In the genomic region with DNA sequence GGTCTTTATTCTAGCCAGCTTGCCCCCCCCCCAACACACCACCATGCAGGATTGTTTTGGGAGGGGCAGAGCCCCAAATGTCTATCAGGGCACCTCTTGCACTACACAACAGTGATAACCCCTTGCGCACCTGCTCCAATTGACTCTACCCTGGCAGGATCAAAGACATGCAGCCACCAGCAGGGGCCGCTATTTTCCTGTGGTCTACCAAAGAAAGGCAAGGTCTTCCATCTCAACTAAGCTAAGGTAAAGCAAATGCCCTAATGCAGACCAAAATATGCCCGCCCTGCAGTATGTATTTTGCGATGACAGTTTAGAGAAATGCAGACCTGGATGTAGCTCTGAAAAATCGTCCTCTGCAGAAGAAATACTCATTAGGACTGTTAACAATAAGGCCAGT, we compare ENCODE assay signal across 10 mouse cellular contexts. TPM values are rescaled to one million over a fixed set of nuclear protein-coding genes. Genes with fewer than 3 reads are reported as not detected.
A peak's percentile ranks its signal among the peaks of the same experiment; 100 is the strongest.
DNase-seq lines count a peak whose midpoint lies in the region; ATAC-seq and TF ChIP-seq lines count a peak whose summit lies in the region.
"Had no signal": no experiment of that assay in that cellular context is flagged by ENCODE, and none has a peak within 500 bp of the region (broad histone marks: within the 10 kb centered on the region; RNA-seq: fewer than 3 reads in every experiment).

No protein-coding gene starts in this region.

- peak; percentile 90 for TF ChIP-seq CTCF in hindbrain, postnatal 0 days (IDR thresholded peaks at IDR 0.05; ENCODE audit: low read depth)

- no peak overlapping the region for H3K4me3 ChIP-seq in intestine, embryonic 14.5 days (ENCODE audit: low read depth, low read length)
- no peak overlapping the region for H3K4me3 ChIP-seq in intestine, embryonic 15.5 days (replicated peaks)
- no peak overlapping the region for H3K4me3 ChIP-seq in embryonic facial prominence, embryonic 11.5 days (ENCODE audit: low read depth, low read length)
- no peak overlapping the region for H3K4me3 ChIP-seq in hindbrain, postnatal 0 days (ENCODE audit: low read length)
- H3K4me3 ChIP-seq in limb, embryonic 10.5 days: no peak overlapping the region
- H3K4me3 ChIP-seq: embryonic facial prominence, embryonic 15.5 days; stomach, embryonic 15.5 days had no signal

- no peak overlapping the region for H3K27ac ChIP-seq in intestine, embryonic 14.5 days (ENCODE audit: low read depth)
- no peak overlapping the region for H3K27ac ChIP-seq in intestine, embryonic 15.5 days
- H3K27ac ChIP-seq in embryonic facial prominence, embryonic 11.5 days (replicated peaks; ENCODE audit: low read depth, low read length): no peak overlapping the region
- H3K27ac ChIP-seq in hindbrain, postnatal 0 days: no peak overlapping the region
- no peak overlapping the region for H3K27ac ChIP-seq in limb, embryonic 10.5 days
- H3K27ac ChIP-seq: embryonic facial prominence, embryonic 15.5 days; stomach, embryonic 15.5 days had no signal

- no peaks in the 10 kb centered on the region for H3K27me3 ChIP-seq in intestine, embryonic 14.5 days (replicated peaks; ENCODE audit: control insufficient read depth, insufficient read depth, low read length)
- no peaks in the 10 kb centered on the region for H3K27me3 ChIP-seq in intestine, embryonic 15.5 days (replicated peaks)
- no peaks in the 10 kb centered on the region for H3K27me3 ChIP-seq in embryonic facial prominence, embryonic 11.5 days (ENCODE audit: control insufficient read depth, insufficient read depth, low read length)
- H3K27me3 ChIP-seq in hindbrain, postnatal 0 days (ENCODE audit: insufficient read depth, low read length): no peaks in the 10 kb centered on the region
- no peaks in the 10 kb centered on the region for H3K27me3 ChIP-seq in limb, embryonic 10.5 days (ENCODE audit: low read depth, poor library complexity, severe bottlenecking)
- H3K27me3 ChIP-seq: embryonic facial prominence, embryonic 15.5 days; stomach, embryonic 15.5 days had no signal

- no peaks in the 10 kb centered on the region; the same call in 1 of the 2 replicates for H3K4me1 ChIP-seq in intestine, embryonic 14.5 days (replicated peaks; ENCODE audit: control insufficient read depth, insufficient read depth, low read length)
- H3K4me1 ChIP-seq in intestine, embryonic 15.5 days (replicated peaks): 0 out of 2 replicates have a peak, but pooled peaks cover 2% of the 10 kb centered on the region
- no peaks in the 10 kb centered on the region for H3K4me1 ChIP-seq in embryonic facial prominence, embryonic 11.5 days (ENCODE audit: control insufficient read depth, insufficient read depth, low read length)
- no peaks in the 10 kb centered on the region for H3K4me1 ChIP-seq in hindbrain, postnatal 0 days (ENCODE audit: insufficient read depth, low read length)
- peaks cover 9% of the 10 kb centered on the region for H3K4me1 ChIP-seq in limb, embryonic 10.5 days

- H3K9me3 ChIP-seq in intestine, embryonic 14.5 days (ENCODE audit: control insufficient read depth, low read length): no peaks in the 10 kb centered on the region
- no peaks in the 10 kb centered on the region for H3K9me3 ChIP-seq in intestine, embryonic 15.5 days
- H3K9me3 ChIP-seq in embryonic facial prominence, embryonic 11.5 days (replicated peaks; ENCODE audit: control insufficient read depth, low read length): no peaks in the 10 kb centered on the region
- H3K9me3 ChIP-seq in hindbrain, postnatal 0 days (ENCODE audit: low read length): no peaks in the 10 kb centered on the region
- H3K9me3 ChIP-seq in limb, embryonic 10.5 days (replicated peaks): no peaks in the 10 kb centered on the region
- H3K9me3 ChIP-seq: embryonic facial prominence, embryonic 15.5 days; stomach, embryonic 15.5 days had no signal

- peak; percentile 92 for DNase-seq in intestine, embryonic 14.5 days (ENCODE audit: low spot score)
- peak; percentile 93 for DNase-seq in adrenal gland, postnatal 14 days
- DNase-seq in embryonic facial prominence, embryonic 11.5 days (ENCODE audit: low spot score): peak; percentile 87
- peak; percentile 85 for DNase-seq in hindbrain, postnatal 0 days (ENCODE audit: low spot score)
- peak; percentile 88 for DNase-seq in limb, embryonic 10.5 days (ENCODE audit: low spot score)
- peak; percentile 67 for DNase-seq in ovary, postnatal 14 days (ENCODE audit: low spot score)
- peak; percentile 82 to 96 for DNase-seq in thymus, postnatal 10 days (ENCODE audit: low spot score in 2 of 2)

- no peak overlapping the region for H3K4me2 ChIP-seq in intestine, embryonic 14.5 days (ENCODE audit: low read length)
- H3K4me2 ChIP-seq in intestine, embryonic 15.5 days (replicated peaks): no peak overlapping the region
- H3K4me2 ChIP-seq in embryonic facial prominence, embryonic 11.5 days (ENCODE audit: low read depth, low read length): no peak overlapping the region
- H3K4me2 ChIP-seq in hindbrain, postnatal 0 days (ENCODE audit: low read depth, low read length): no peak overlapping the region
- H3K4me2 ChIP-seq: embryonic facial prominence, embryonic 15.5 days; stomach, embryonic 15.5 days had no signal

- no peak overlapping the region for H3K9ac ChIP-seq in intestine, embryonic 14.5 days (ENCODE audit: low read length)
- H3K9ac ChIP-seq in intestine, embryonic 15.5 days: no peak overlapping the region
- H3K9ac ChIP-seq in embryonic facial prominence, embryonic 11.5 days (replicated peaks; ENCODE audit: low read length): no peak overlapping the region
- no peak overlapping the region for H3K9ac ChIP-seq in hindbrain, postnatal 0 days (replicated peaks; ENCODE audit: low read length)
- H3K9ac ChIP-seq: embryonic facial prominence, embryonic 15.5 days; stomach, embryonic 15.5 days had no signal

- no peak for ATAC-seq in intestine, embryonic 14.5 days (replicated peaks; ENCODE audit: low FRiP score, low TSS enrichment, low read depth)
- ATAC-seq in intestine, embryonic 15.5 days: no peak
- no peak for ATAC-seq in embryonic facial prominence, embryonic 11.5 days (replicated peaks; ENCODE audit: insufficient number of reproducible peaks, low FRiP score, low TSS enrichment, low read depth)
- ATAC-seq in hindbrain, postnatal 0 days: no peak

- WGBS in intestine, embryonic 14.5 days: 14% methylated on average over 5 of the region's 5 CpGs
- 12% methylated on average over 5 of the region's 5 CpGs for WGBS in intestine, embryonic 15.5 days
- WGBS in embryonic facial prominence, embryonic 11.5 days: 11% methylated on average over 5 of the region's 5 CpGs
- WGBS in hindbrain, postnatal 0 days: 9% methylated on average over 5 of the region's 5 CpGs
- 11% methylated on average over 5 of the region's 5 CpGs for WGBS in limb, embryonic 10.5 days

- H3K36me3 ChIP-seq in intestine, embryonic 14.5 days (ENCODE audit: control insufficient read depth, insufficient read depth, low read length): no peaks in the 10 kb centered on the region
- H3K36me3 ChIP-seq in intestine, embryonic 15.5 days: no peaks in the 10 kb centered on the region
- no peaks in the 10 kb centered on the region for H3K36me3 ChIP-seq in embryonic facial prominence, embryonic 11.5 days (replicated peaks; ENCODE audit: control insufficient read depth, insufficient read depth, low read depth, low read length)
- H3K36me3 ChIP-seq in hindbrain, postnatal 0 days (ENCODE audit: insufficient read depth, low read length): no peaks in the 10 kb centered on the region
- H3K36me3 ChIP-seq in limb, embryonic 10.5 days: no peaks in the 10 kb centered on the region
- H3K36me3 ChIP-seq: embryonic facial prominence, embryonic 15.5 days; stomach, embryonic 15.5 days had no signal

RNA-seq across cellular contexts. Expression of gene Nfatc2ip, which starts 3.0 kb away (rescaled TPM):
- 2.3 and 2.6 TPM in 2 replicates for polyA plus RNA-seq in intestine, embryonic 14.5 days (2014; fragmentation: Nextera tagmentation; extraction: Ambion mirVana)
- 1.6 and 2.5 TPM in 2 replicates for polyA plus RNA-seq in intestine, embryonic 15.5 days (2015; fragmentation: Nextera tagmentation; extraction: Ambion mirVana)
- 7.1 and 8.4 TPM in 2 replicates for total RNA-seq in adrenal gland, postnatal 14 days (2021)
- polyA plus RNA-seq in embryonic facial prominence, embryonic 11.5 days (2014; fragmentation: Nextera tagmentation; extraction: Ambion mirVana): 3.5 and 4.3 TPM in 2 replicates
- total RNA-seq in hindbrain, postnatal 0 days (2014; rRNA removed): 6.1 and 6.4 TPM in 2 replicates
- polyA plus RNA-seq in hindbrain, postnatal 0 days (2015; fragmentation: Nextera tagmentation; extraction: Ambion mirVana): 2.9 and 3.0 TPM in 2 replicates
- 2.6 and 2.9 TPM in 2 replicates for polyA plus RNA-seq in limb, embryonic 10.5 days (2016; fragmentation: Nextera tagmentation; extraction: Ambion mirVana)

RNA-seq across cellular contexts. Expression of gene Cd19, which starts 15.1 kb away (rescaled TPM):
- not detected in 2 replicates for polyA plus RNA-seq in intestine, embryonic 14.5 days (2014; fragmentation: Nextera tagmentation; extraction: Ambion mirVana)
- 0.24 TPM in 1 of 2 replicates, not detected in the other for polyA plus RNA-seq in intestine, embryonic 15.5 days (2015; fragmentation: Nextera tagmentation; extraction: Ambion mirVana)
- 2.7 and 19.9 TPM in 2 replicates for total RNA-seq in adrenal gland, postnatal 14 days (2021)
- polyA plus RNA-seq in embryonic facial prominence, embryonic 11.5 days (2014; fragmentation: Nextera tagmentation; extraction: Ambion mirVana): not detected in 2 replicates
- 0.16 TPM in 1 of 2 replicates, not detected in the other for total RNA-seq in hindbrain, postnatal 0 days (2014; rRNA removed)
- polyA plus RNA-seq in hindbrain, postnatal 0 days (2015; fragmentation: Nextera tagmentation; extraction: Ambion mirVana): 0.05 TPM in 1 of 2 replicates, not detected in the other
- polyA plus RNA-seq in limb, embryonic 10.5 days (2016; fragmentation: Nextera tagmentation; extraction: Ambion mirVana): not detected in 2 replicates

RNA-seq across cellular contexts. Expression of gene Spns1, which starts 22.3 kb away (rescaled TPM):
- 44.4 and 45.9 TPM in 2 replicates for polyA plus RNA-seq in intestine, embryonic 14.5 days (2014; fragmentation: Nextera tagmentation; extraction: Ambion mirVana)
- polyA plus RNA-seq in intestine, embryonic 15.5 days (2015; fragmentation: Nextera tagmentation; extraction: Ambion mirVana): 53.4 and 59.3 TPM in 2 replicates
- 38.7 and 45.0 TPM in 2 replicates for total RNA-seq in adrenal gland, postnatal 14 days (2021)
- polyA plus RNA-seq in embryonic facial prominence, embryonic 11.5 days (2014; fragmentation: Nextera tagmentation; extraction: Ambion mirVana): 31.5 and 35.0 TPM in 2 replicates
- total RNA-seq in hindbrain, postnatal 0 days (2014; rRNA removed): 102 and 125 TPM in 2 replicates
- polyA plus RNA-seq in hindbrain, postnatal 0 days (2015; fragmentation: Nextera tagmentation; extraction: Ambion mirVana): 80.9 and 83.7 TPM in 2 replicates
- polyA plus RNA-seq in limb, embryonic 10.5 days (2016; fragmentation: Nextera tagmentation; extraction: Ambion mirVana): 67.7 and 68.4 TPM in 2 replicates

RNA-seq across cellular contexts. Expression of gene Rabep2, which starts 29.0 kb away (rescaled TPM):
- polyA plus RNA-seq in intestine, embryonic 14.5 days (2014; fragmentation: Nextera tagmentation; extraction: Ambion mirVana): 24.6 and 27.6 TPM in 2 replicates
- polyA plus RNA-seq in intestine, embryonic 15.5 days (2015; fragmentation: Nextera tagmentation; extraction: Ambion mirVana): 23.9 and 24.2 TPM in 2 replicates
- 35.7 and 45.2 TPM in 2 replicates for total RNA-seq in adrenal gland, postnatal 14 days (2021)
- 18.6 and 24.8 TPM in 2 replicates for polyA plus RNA-seq in embryonic facial prominence, embryonic 11.5 days (2014; fragmentation: Nextera tagmentation; extraction: Ambion mirVana)
- 22.2 and 22.5 TPM in 2 replicates for total RNA-seq in hindbrain, postnatal 0 days (2014; rRNA removed)
- polyA plus RNA-seq in hindbrain, postnatal 0 days (2015; fragmentation: Nextera tagmentation; extraction: Ambion mirVana): 19.2 TPM in 2 replicates
- polyA plus RNA-seq in limb, embryonic 10.5 days (2016; fragmentation: Nextera tagmentation; extraction: Ambion mirVana): 30.3 and 36.9 TPM in 2 replicates

RNA-seq across cellular contexts. Expression of gene Lat, which starts 30.2 kb away (rescaled TPM):
- polyA plus RNA-seq in intestine, embryonic 14.5 days (2014; fragmentation: Nextera tagmentation; extraction: Ambion mirVana): 1.1 and 1.9 TPM in 2 replicates
- polyA plus RNA-seq in intestine, embryonic 15.5 days (2015; fragmentation: Nextera tagmentation; extraction: Ambion mirVana): 1.4 and 1.5 TPM in 2 replicates
- 1.1 and 14.1 TPM in 2 replicates for total RNA-seq in adrenal gland, postnatal 14 days (2021)
- polyA plus RNA-seq in embryonic facial prominence, embryonic 11.5 days (2014; fragmentation: Nextera tagmentation; extraction: Ambion mirVana): 2.1 and 3.5 TPM in 2 replicates
- total RNA-seq in hindbrain, postnatal 0 days (2014; rRNA removed): 0.37 TPM in 1 of 2 replicates, not detected in the other
- 0.96 and 1.1 TPM in 2 replicates for polyA plus RNA-seq in hindbrain, postnatal 0 days (2015; fragmentation: Nextera tagmentation; extraction: Ambion mirVana)
- 1.6 and 3.0 TPM in 2 replicates for polyA plus RNA-seq in limb, embryonic 10.5 days (2016; fragmentation: Nextera tagmentation; extraction: Ambion mirVana)
